Mouse (Mus musculus): ENCODE data around the gene Tefm. TPM values are rescaled to one million over a fixed set of nuclear protein-coding genes. Genes with fewer than 3 reads are reported as not detected.

Tefm gene
- polyA plus RNA-seq, 1 experiment from 2014 or later = 35.5 TPM

GRCm38 (mm10) chr11:80136786-80137185, 5.2 kb downstream of the Tefm start:
- Histone ChIP-seq H3K36me3 (ENCODE audit: control insufficient read depth, insufficient read depth) (peaks cover 20% of the 10 kb centered on the region), H3K4me1 (ENCODE audit: control insufficient read depth, insufficient read depth, low read length) (no peaks in the 10 kb centered on the region), H3K4me2 (ENCODE audit: low read depth, low read length) (no peak overlapping the region), H3K27ac (ENCODE audit: low read length) (no peak overlapping the region), H3K4me3 (ENCODE audit: low read length) (no peak overlapping the region), H3K9me3 (replicated peaks; ENCODE audit: control insufficient read depth, low read length) (no peaks in the 10 kb centered on the region), H3K9ac (ENCODE audit: low read length) (no peak overlapping the region), H3K27me3 (ENCODE audit: control insufficient read depth, insufficient read depth, low read length) (no peaks in the 10 kb centered on the region)
- no peak for ATAC-seq (replicated peaks; ENCODE audit: extremely low read depth, insufficient read depth, low FRiP score)
- WGBS = 86% methylated on average over 13 of the region's 13 CpGs

DNA sequence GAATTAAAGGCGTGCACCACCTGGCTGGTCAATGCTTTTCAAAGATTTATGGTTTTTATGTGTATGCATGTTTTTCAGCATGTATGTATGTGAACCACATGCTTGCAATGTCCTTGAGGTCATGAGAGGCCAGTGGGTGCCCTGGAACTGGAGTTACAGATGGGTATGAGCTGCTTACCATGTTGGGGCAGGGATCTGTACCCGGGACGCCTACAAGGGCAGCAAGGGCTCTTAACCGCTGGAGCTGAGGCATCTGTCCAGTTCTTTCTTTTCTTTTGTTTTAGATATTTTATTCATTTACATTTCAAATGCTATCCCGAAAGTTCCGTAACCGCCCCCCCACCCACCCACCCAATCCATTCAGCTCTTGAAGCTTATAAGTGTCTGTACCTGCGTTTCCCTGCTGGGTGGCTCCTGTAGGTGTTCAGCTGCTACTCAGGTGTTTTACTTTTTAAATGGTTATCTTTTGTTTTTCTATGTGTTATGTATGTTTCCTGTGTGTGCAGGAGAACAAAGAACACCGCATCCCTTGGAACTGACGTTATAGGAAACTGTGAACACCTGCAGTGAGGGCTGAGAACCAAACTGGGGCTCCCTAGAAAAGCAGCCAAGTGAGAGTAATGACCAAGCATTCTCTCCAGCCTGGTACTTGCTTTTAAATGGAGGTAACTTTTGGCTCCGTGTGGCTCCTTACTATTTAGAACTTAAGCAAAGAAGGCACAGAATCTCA, 5.9 kb downstream of the Tefm start:
- no peaks in the 10 kb centered on the region for H3K4me1 ChIP-seq (ENCODE audit: control insufficient read depth, insufficient read depth, low read length)
- no peak overlapping the region for H3K9ac ChIP-seq (ENCODE audit: low read length)
- ATAC-seq (replicated peaks; ENCODE audit: extremely low read depth, insufficient read depth, low FRiP score) = no peak
- no peaks in the 10 kb centered on the region for H3K9me3 ChIP-seq (replicated peaks; ENCODE audit: control insufficient read depth, low read length)
- no peaks in the 10 kb centered on the region for H3K27me3 ChIP-seq (ENCODE audit: control insufficient read depth, insufficient read depth, low read length)
- H3K4me2 ChIP-seq (ENCODE audit: low read depth, low read length) = no peak overlapping the region
- WGBS = 89% methylated on average over 11 of the region's 11 CpGs
- no peak overlapping the region for H3K4me3 ChIP-seq (ENCODE audit: low read length)
- H3K27ac ChIP-seq (ENCODE audit: low read length) = peak overlapping the region; percentile 49; the same call in 1 of the 2 replicates
- peaks cover 22% of the 10 kb centered on the region for H3K36me3 ChIP-seq (ENCODE audit: control insufficient read depth, insufficient read depth)

- H3K9ac ChIP-seq (ENCODE audit: low read length) = no peak overlapping the region
- peaks cover 22% of the 10 kb centered on the region for H3K36me3 ChIP-seq (ENCODE audit: control insufficient read depth, insufficient read depth)
- 59% methylated on average over 4 of the region's 4 CpGs for WGBS
- H3K4me3 ChIP-seq (ENCODE audit: low read length) = no peak overlapping the region
- H3K4me1 ChIP-seq (ENCODE audit: control insufficient read depth, insufficient read depth, low read length) = no peaks in the 10 kb centered on the region
- no peaks in the 10 kb centered on the region for H3K9me3 ChIP-seq (replicated peaks; ENCODE audit: control insufficient read depth, low read length)
- no peak overlapping the region for H3K4me2 ChIP-seq (ENCODE audit: low read depth, low read length)
- H3K27ac ChIP-seq (ENCODE audit: low read length) = no peak overlapping the region
- H3K27me3 ChIP-seq (ENCODE audit: control insufficient read depth, insufficient read depth, low read length) = no peaks in the 10 kb centered on the region
- no peak for ATAC-seq (replicated peaks; ENCODE audit: extremely low read depth, insufficient read depth, low FRiP score)
These were observed 7.2 kb downstream of the Tefm start for GRCm38 (mm10) chr11:80134744-80135143.

- Histone ChIP-seq H3K36me3 (ENCODE audit: control insufficient read depth, insufficient read depth) (peaks cover 18% of the 10 kb centered on the region), H3K9me3 (replicated peaks; ENCODE audit: control insufficient read depth, low read length) (no peaks in the 10 kb centered on the region), H3K27me3 (ENCODE audit: control insufficient read depth, insufficient read depth, low read length) (no peaks in the 10 kb centered on the region), H3K4me2 (ENCODE audit: low read depth, low read length) (no peak overlapping the region), H3K4me3 (ENCODE audit: low read length) (no peak overlapping the region), H3K9ac (ENCODE audit: low read length) (no peak overlapping the region), H3K27ac (ENCODE audit: low read length) (no peak overlapping the region), H3K4me1 (ENCODE audit: control insufficient read depth, insufficient read depth, low read length) (no peaks in the 10 kb centered on the region)
- no peak for ATAC-seq (replicated peaks; ENCODE audit: extremely low read depth, insufficient read depth, low FRiP score)
- WGBS = 65% methylated on average over 1 of the region's 1 CpGs
These were observed 9.9 kb downstream of the Tefm start for GRCm38 (mm10) chr11:80132050-80132449.

DNA sequence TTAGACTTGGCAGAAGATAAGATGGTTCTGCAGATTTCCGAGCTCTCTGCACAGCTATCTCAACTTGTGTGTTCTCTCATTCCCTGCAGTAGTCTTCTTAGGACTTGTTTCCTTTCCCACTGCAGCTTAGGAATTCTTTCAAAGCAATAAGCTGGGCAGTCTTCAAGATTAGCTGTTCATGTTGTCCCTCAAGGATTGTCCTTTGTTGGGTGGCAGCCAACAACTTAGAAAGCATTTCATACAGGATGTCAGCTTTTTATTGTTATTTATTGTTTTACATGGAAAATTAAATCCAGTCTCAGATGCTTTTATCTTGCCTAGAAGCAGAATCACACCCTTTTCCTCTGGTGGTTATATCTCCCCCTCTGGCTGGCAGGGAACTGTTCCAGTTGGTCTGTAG, 25.6 kb downstream of the Tefm start:
- no peak overlapping the region for H3K27ac ChIP-seq (ENCODE audit: low read length)
- WGBS = 60% methylated on average over 1 of the region's 1 CpGs
- H3K4me3 ChIP-seq (ENCODE audit: low read length) = no peak overlapping the region
- no peaks in the 10 kb centered on the region for H3K27me3 ChIP-seq (ENCODE audit: control insufficient read depth, insufficient read depth, low read length)
- H3K4me2 ChIP-seq (ENCODE audit: low read depth, low read length) = no peak overlapping the region
- no peaks in the 10 kb centered on the region for H3K4me1 ChIP-seq (ENCODE audit: control insufficient read depth, insufficient read depth, low read length)
- no peak overlapping the region for H3K9ac ChIP-seq (ENCODE audit: low read length)
- no peaks in the 10 kb centered on the region for H3K9me3 ChIP-seq (replicated peaks; ENCODE audit: control insufficient read depth, low read length)
- ATAC-seq (replicated peaks; ENCODE audit: extremely low read depth, insufficient read depth, low FRiP score) = no peak
- H3K36me3 ChIP-seq (ENCODE audit: control insufficient read depth, insufficient read depth) = peaks cover 27% of the 10 kb centered on the region

DNA sequence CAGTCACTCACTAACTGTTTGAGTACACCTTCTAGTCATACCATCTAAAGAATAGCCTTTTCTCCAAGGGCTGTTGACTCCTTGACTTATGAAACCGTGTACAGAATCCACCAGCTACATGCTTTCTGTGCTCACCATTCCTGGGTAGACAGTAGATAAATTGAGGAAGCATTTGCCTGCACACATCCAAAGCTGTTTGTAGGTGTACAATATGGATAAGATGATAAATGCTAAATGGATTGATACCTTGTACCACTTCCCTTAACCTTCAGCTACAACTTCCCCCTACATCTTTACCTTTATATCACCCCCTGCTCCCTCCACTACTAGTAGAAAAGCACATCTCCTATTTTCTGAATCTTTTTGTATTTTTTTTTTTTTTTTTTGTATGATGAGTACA, 37.6 kb downstream of the Tefm start:
- H3K4me2 ChIP-seq (ENCODE audit: low read depth, low read length) = no peak overlapping the region
- H3K27me3 ChIP-seq (ENCODE audit: control insufficient read depth, insufficient read depth, low read length) = no peaks in the 10 kb centered on the region
- no peaks in the 10 kb centered on the region for H3K4me1 ChIP-seq (ENCODE audit: control insufficient read depth, insufficient read depth, low read length)
- no peak overlapping the region for H3K4me3 ChIP-seq (ENCODE audit: low read length)
- peaks cover 11% of the 10 kb centered on the region for H3K36me3 ChIP-seq (ENCODE audit: control insufficient read depth, insufficient read depth)
- no peaks in the 10 kb centered on the region for H3K9me3 ChIP-seq (replicated peaks; ENCODE audit: control insufficient read depth, low read length)
- H3K27ac ChIP-seq (ENCODE audit: low read length) = no peak overlapping the region
- 78% methylated on average over 1 of the region's 1 CpGs for WGBS
- H3K9ac ChIP-seq (ENCODE audit: low read length) = no peak overlapping the region
- ATAC-seq (replicated peaks; ENCODE audit: extremely low read depth, insufficient read depth, low FRiP score) = no peak

DNA sequence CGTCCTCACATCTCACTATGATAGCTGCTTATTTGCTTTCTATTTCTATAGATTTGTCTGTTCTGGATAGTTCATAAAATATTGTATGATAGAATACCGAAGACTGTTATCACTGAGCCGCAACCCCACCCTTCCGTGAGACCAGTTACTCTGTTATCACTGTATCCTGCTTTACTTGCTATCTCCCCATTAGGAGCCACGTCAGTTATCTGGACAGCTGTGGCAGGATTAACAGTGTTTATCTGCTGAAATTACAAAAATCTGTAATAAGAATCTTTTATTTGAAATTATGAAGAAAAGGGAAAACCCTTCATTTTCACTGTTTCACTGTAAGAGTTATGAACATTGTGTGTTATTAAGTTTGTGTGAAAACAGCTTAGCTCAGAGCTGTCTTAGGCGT, 40.7 kb downstream of the Tefm start:
- peaks cover 16% of the 10 kb centered on the region for H3K36me3 ChIP-seq (ENCODE audit: control insufficient read depth, insufficient read depth)

GRCm38 (mm10) chr11:80098444-80099056, 43.4 kb downstream of the Tefm start:
- H3K4me3 ChIP-seq (ENCODE audit: low read length) = no peak overlapping the region
- H3K4me2 ChIP-seq (ENCODE audit: low read depth, low read length) = no peak overlapping the region
- ATAC-seq (replicated peaks; ENCODE audit: extremely low read depth, insufficient read depth, low FRiP score) = no peak
- no peaks in the 10 kb centered on the region for H3K27me3 ChIP-seq (ENCODE audit: control insufficient read depth, insufficient read depth, low read length)
- no peaks in the 10 kb centered on the region for H3K4me1 ChIP-seq (ENCODE audit: control insufficient read depth, insufficient read depth, low read length)
- no peak overlapping the region for H3K27ac ChIP-seq (ENCODE audit: low read length)
- H3K36me3 ChIP-seq (ENCODE audit: control insufficient read depth, insufficient read depth) = peaks cover 11% of the 10 kb centered on the region; the same call in 1 of the 2 replicates
- WGBS = 94% methylated on average over 3 of the region's 3 CpGs
- no peak overlapping the region for H3K9ac ChIP-seq (ENCODE audit: low read length)
- no peaks in the 10 kb centered on the region for H3K9me3 ChIP-seq (replicated peaks; ENCODE audit: control insufficient read depth, low read length)

More for the DNA sequence above, 40.7 kb downstream of the Tefm start:
- Histone ChIP-seq H3K4me3 (ENCODE audit: low read length) (no peak overlapping the region), H3K27me3 (ENCODE audit: control insufficient read depth, insufficient read depth, low read length) (no peaks in the 10 kb centered on the region), H3K4me1 (ENCODE audit: control insufficient read depth, insufficient read depth, low read length) (no peaks in the 10 kb centered on the region), H3K4me2 (ENCODE audit: low read depth, low read length) (no peak overlapping the region), H3K9me3 (replicated peaks; ENCODE audit: control insufficient read depth, low read length) (no peaks in the 10 kb centered on the region), H3K9ac (ENCODE audit: low read length) (no peak overlapping the region), H3K27ac (ENCODE audit: low read length) (no peak overlapping the region)
- WGBS = 80% methylated on average over 6 of the region's 6 CpGs
- no peak for ATAC-seq (replicated peaks; ENCODE audit: extremely low read depth, insufficient read depth, low FRiP score)

- H3K27ac ChIP-seq (ENCODE audit: low read length) = no peak overlapping the region
- no peaks in the 10 kb centered on the region; the same call in 1 of the 2 replicates for H3K36me3 ChIP-seq (ENCODE audit: control insufficient read depth, insufficient read depth)
- WGBS = 57% methylated on average over 3 of the region's 3 CpGs
- peaks cover 9% of the 10 kb centered on the region for H3K4me1 ChIP-seq (ENCODE audit: control insufficient read depth, insufficient read depth, low read length)
- peak overlapping the region; percentile 86 for H3K4me3 ChIP-seq (ENCODE audit: low read length)
- peak overlapping the region; percentile 91 for H3K9ac ChIP-seq (ENCODE audit: low read length)
- no peaks in the 10 kb centered on the region for H3K27me3 ChIP-seq (ENCODE audit: control insufficient read depth, insufficient read depth, low read length)
- H3K9me3 ChIP-seq (replicated peaks; ENCODE audit: control insufficient read depth, low read length) = no peaks in the 10 kb centered on the region
- no peak for ATAC-seq (replicated peaks; ENCODE audit: extremely low read depth, insufficient read depth, low FRiP score)
- H3K4me2 ChIP-seq (ENCODE audit: low read depth, low read length) = peak overlapping the region; percentile 87
These were observed 51.3 kb downstream of the Tefm start for GRCm38 (mm10) chr11:80090555-80091164.

All from heart, embryonic 16.5 days (tissue).